Mouse (Mus musculus) MEL (cell line): ENCODE data around the gene 1700021F05Rik. TPM values are rescaled to one million over a fixed set of nuclear protein-coding genes. Genes with fewer than 3 reads are reported as not detected.
"Not testable (repeated sequence)": the region's sequence is repeated elsewhere in the genome, so short reads cannot be mapped to it uniquely, and the experiment has no call there.

Experiments used
- DNase-seq: peaks from one replicate; pipeline ENCODE4 v3.0.0; 2011; ENCODE audit warnings: low read depth, low spot score
- H3K27ac ChIP-seq: 2 replicates; pipeline ENCODE4 v1.5.1; 2012; ENCODE audit warnings: low read depth, mild to moderate bottlenecking, control low read depth, low read length, moderate library complexity; ENCODE audit not compliant: control insufficient read depth
- H3K27me3 ChIP-seq, 2 experiments: fragments of 150-350 bp in 1 of 2; sonication (generic) in 1 of 2; 2 replicates each; pipeline ENCODE4 v1.6.1; 2012; ENCODE audit warnings: low read length in 2 of 2, mild to moderate bottlenecking in 2 of 2, improper control_type of control experiment in 1 of 2, moderate library complexity in 1 of 2; ENCODE audit not compliant: insufficient read depth in 2 of 2, control insufficient read depth in 1 of 2
- H3K36me3 ChIP-seq, 2 experiments: 2 replicates each; pipeline ENCODE4 v1.6.1; 2012 to 2014; ENCODE audit warnings: low read length in 2 of 2, improper control_type of control experiment in 1 of 2, inconsistent platforms in 1 of 2, mild to moderate bottlenecking in 1 of 2; ENCODE audit not compliant: insufficient read depth in 2 of 2, control insufficient read depth in 1 of 2
- H3K4me1 ChIP-seq, 2 experiments: fragments of 150-350 bp in 1 of 2; sonication (generic) in 1 of 2; 2 replicates each; pipeline ENCODE4 v1.6.1; 2012; ENCODE audit warnings: low read length in 2 of 2, improper control_type of control experiment in 1 of 2, mild to moderate bottlenecking in 1 of 2; ENCODE audit not compliant: insufficient read depth in 2 of 2, control insufficient read depth in 1 of 2
- H3K4me3 ChIP-seq, 2 experiments: fragments of 150-350 bp in 1 of 2; sonication (generic) in 1 of 2; 2 replicates each; pipeline ENCODE4 v1.5.1; 2012; ENCODE audit warnings: low read depth in 2 of 2, low read length in 2 of 2, mild to moderate bottlenecking in 2 of 2, moderate library complexity in 2 of 2, control low read depth in 1 of 2, improper control_type of control experiment in 1 of 2; ENCODE audit not compliant: control insufficient read depth in 1 of 2, insufficient read depth in 1 of 2
- H3K79me2 ChIP-seq: 2 replicates; pipeline ENCODE4 v1.6.1; 2012; ENCODE audit warnings: mild to moderate bottlenecking, low read length, moderate library complexity; ENCODE audit not compliant: control insufficient read depth, poor library complexity, insufficient read depth
- H3K9ac ChIP-seq: 2 replicates; pipeline ENCODE4 v1.6.1; 2012; ENCODE audit warnings: low read depth, mild to moderate bottlenecking, control low read depth, low read length, moderate library complexity; ENCODE audit not compliant: control insufficient read depth, poor library complexity, severe bottlenecking
- H3K9me3 ChIP-seq: fragments of 150-350 bp; sonication (generic); replicated peaks from 2 replicates; pipeline ENCODE4 v1.6.1; 2012; ENCODE audit warnings: mild to moderate bottlenecking, low read length, improper control_type of control experiment, moderate library complexity; ENCODE audit not compliant: insufficient read depth
- EP300 ChIP-seq, 2 experiments: IDR thresholded peaks; 2 replicates each; pipeline ENCODE4 v1.6.1; 2011; ENCODE audit warnings: improper control_type of control experiment in 2 of 2, low read length in 2 of 2, low read depth in 1 of 2, mild to moderate bottlenecking in 1 of 2
- ETS1 ChIP-seq: IDR thresholded peaks from 2 replicates; pipeline ENCODE4 v1.6.1; 2012; ENCODE audit warnings: low read depth, mild to moderate bottlenecking, inconsistent platforms, low read length, improper control_type of control experiment, moderate library complexity
- GATA1 ChIP-seq: IDR thresholded peaks from 2 replicates; pipeline ENCODE4 v1.6.1; 2011; ENCODE audit warnings: low read depth, low read length, improper control_type of control experiment
- JUND ChIP-seq: IDR thresholded peaks from 2 replicates; pipeline ENCODE4 v1.6.1; 2011; ENCODE audit warnings: low read depth, mild to moderate bottlenecking, improper control_type of control experiment, low read length
- MAFK ChIP-seq: IDR thresholded peaks from 2 replicates; pipeline ENCODE4 v1.6.1; 2011; ENCODE audit warnings: low read depth, mild to moderate bottlenecking, low read length, improper control_type of control experiment, borderline replicate concordance
- MAX ChIP-seq: IDR thresholded peaks from 2 replicates; pipeline ENCODE4 v1.6.1; 2011; ENCODE audit warnings: low read length, improper control_type of control experiment
- MEF2A ChIP-seq: IDR thresholded peaks from 2 replicates; pipeline ENCODE4 v1.6.1; 2014; ENCODE audit warnings: low read depth, mild to moderate bottlenecking, inconsistent platforms, low read length, improper control_type of control experiment; ENCODE audit not compliant: poor library complexity, insufficient replicate concordance, severe bottlenecking; ENCODE audit errors: extremely low read depth
- MYC ChIP-seq: IDR thresholded peaks from 2 replicates; pipeline ENCODE4 v1.6.1; 2011; ENCODE audit warnings: low read depth, mild to moderate bottlenecking, low read length, improper control_type of control experiment, moderate library complexity
- NELFE ChIP-seq: IDR thresholded peaks from 2 replicates; pipeline ENCODE4 v1.6.1; 2011; ENCODE audit warnings: low read depth, low read length, improper control_type of control experiment
- POLR2AphosphoS5 ChIP-seq: IDR thresholded peaks from 2 replicates; pipeline ENCODE4 v1.6.1; 2012; ENCODE audit warnings: low read depth, borderline replicate concordance, mild to moderate bottlenecking, inconsistent platforms, low read length, moderate library complexity, mixed read lengths
- RCOR1 ChIP-seq: IDR thresholded peaks from 2 replicates; pipeline ENCODE4 v1.6.1; 2012; ENCODE audit warnings: low read depth, mild to moderate bottlenecking, inconsistent platforms, low read length, improper control_type of control experiment
- SMC3 ChIP-seq: IDR thresholded peaks from 2 replicates; pipeline ENCODE4 v1.6.1; 2011; ENCODE audit warnings: low read depth, low read length, improper control_type of control experiment
- TBP ChIP-seq: IDR thresholded peaks from 2 replicates; pipeline ENCODE4 v1.8.0; 2011; ENCODE audit warnings: low read depth, low read length, improper control_type of control experiment
- ZMIZ1 ChIP-seq: IDR thresholded peaks from 2 replicates; pipeline ENCODE4 v1.6.1; 2012; ENCODE audit warnings: low read depth, mild to moderate bottlenecking, inconsistent platforms, low read length, improper control_type of control experiment, moderate library complexity
- polyA plus RNA-seq, 2 experiments: library from polyadenylated mRNA; stranded (reverse) in 1 of 2; unstranded in 1 of 2; fragments of >175 nt in 1 of 2; fragments of >200 nt in 1 of 2; gene quantifications; 2 replicates each; pipeline versions ENCODE4 v1.2.1 to v1.2.4; 2012; ENCODE audit warnings: low replicate concordance in 2 of 2, low read depth in 1 of 2; ENCODE audit not compliant: insufficient read length in 2 of 2, insufficient read depth in 1 of 2, missing spikeins in 1 of 2
- total RNA-seq: library from RNA; depleted of rRNA; stranded (reverse); fragments of 300-350 nt; gene quantifications from 2 replicates; pipeline ENCODE4 v1.2.3, GENCODE M21; 2012

1700021F05Rik gene
- total and polyA plus RNA-seq, 3 experiments: 66.5 to 93.8 TPM; not detected in 1

- Histone ChIP-seq H3K36me3 (peaks cover 2 to 8% of the 10 kb centered on the region in 2 experiments; a peak in 3 of 4 replicates), H3K9me3 (no peaks in the 10 kb centered on the region), H3K4me3 (no peak overlapping the region), H3K9ac (no peak overlapping the region), H3K27me3 (no peaks in the 10 kb centered on the region), H3K4me1 (peaks cover 6 to 12% of the 10 kb centered on the region in 2 experiments), H3K79me2 (peaks cover 4% of the 10 kb centered on the region), H3K27ac (no peak overlapping the region)
- peak; percentile 46 for DNase-seq
- no peak for TF ChIP-seq ZMIZ1
- no peak for TF ChIP-seq POLR2AphosphoS5
- TF ChIP-seq EP300 (IDR thresholded peaks at IDR 0.05; ENCODE audit: low read depth in 1 of 2, low read length in 2 of 2): 0 out of 4 replicates have a peak, but pooled peaks of 1 of the 2 experiments have one; percentile 30
These were observed 6.4 kb downstream of the 1700021F05Rik start for GRCm38 (mm10) chr10:43534382-43534781.

GRCm38 (mm10) chr10:43527283-43528269 is 13.2 kb downstream of the 1700021F05Rik start:
- Histone ChIP-seq H3K27ac (no peak overlapping the region), H3K9ac (no peak overlapping the region), H3K36me3 (peaks cover 0 to 2% of the 10 kb centered on the region in 2 experiments; a peak in 1 of 4 replicates), H3K27me3 (no peaks in the 10 kb centered on the region), H3K4me3 (no peak overlapping the region), H3K9me3 (no peaks in the 10 kb centered on the region), H3K79me2 (no peaks in the 10 kb centered on the region), H3K4me1 (no peaks in the 10 kb centered on the region)
- no peak for DNase-seq
- TF ChIP-seq JUND (no peak), MEF2A (no peak), NELFE (no peak), SMC3 (no peak), ETS1 (no peak), MAX (no peak), MYC (no peak), ZMIZ1 (no peak), TBP (no peak), MAFK (no peak), GATA1 (no peak), RCOR1 (no peak)

GRCm38 (mm10) chr10:43523931-43524330 is 16.9 kb downstream of the 1700021F05Rik start, which contains the start of gene Gm9803:
Gene Gm9803, plus strand, starts transcription at chr10:43524084.
- H3K27me3 ChIP-seq, DNase-seq, H3K9me3 ChIP-seq, H3K36me3 ChIP-seq, H3K9ac ChIP-seq, H3K27ac ChIP-seq, H3K4me3 ChIP-seq, H3K79me2 ChIP-seq, H3K4me1 ChIP-seq: not testable (repeated sequence)
